Mouse (Mus musculus): Measurements from ENCODE around the gene Bdh2.

The Bdh2 gene

DNA sequence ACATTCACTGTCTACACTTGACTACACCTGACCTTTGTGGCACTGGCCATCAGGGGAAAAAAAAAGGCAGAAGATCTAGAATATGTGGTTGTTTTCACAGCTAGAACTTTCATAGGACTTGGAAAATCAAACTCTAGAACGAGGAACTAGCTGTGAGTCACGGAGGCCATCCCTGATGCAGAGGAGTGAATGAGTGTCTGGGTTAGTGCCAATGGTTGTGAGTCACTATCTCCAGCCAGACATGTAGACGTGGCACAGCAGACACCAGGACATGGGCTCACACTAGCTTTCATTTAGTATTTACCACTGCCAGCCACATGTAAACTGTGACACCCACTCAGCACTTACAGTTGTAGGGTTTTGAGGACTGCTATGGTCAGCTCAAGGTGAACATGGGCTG lies 17.5 kb downstream of the Bdh2 start:
- no peak for DNase-seq (ENCODE audit: low read depth, low spot score)

DNA sequence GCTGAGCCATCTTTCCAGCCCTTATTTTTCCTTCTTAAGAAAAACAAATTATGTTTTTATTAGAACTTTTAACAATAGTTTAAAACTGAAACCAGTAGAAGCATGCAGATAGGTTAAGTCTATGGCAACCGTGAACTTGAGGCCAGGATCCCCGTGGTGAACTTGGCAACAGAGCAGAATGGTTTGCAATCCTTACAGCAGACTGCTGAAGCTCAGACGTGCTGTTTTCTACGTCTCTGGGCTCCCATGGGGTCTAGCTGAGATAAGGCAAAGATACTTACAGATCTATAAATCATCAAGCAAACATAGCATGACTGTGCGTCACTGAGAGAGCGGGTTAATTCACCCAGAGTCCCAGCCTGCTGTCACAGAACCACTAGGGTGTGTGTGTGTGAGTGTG lies 19.1 kb downstream of the Bdh2 start:
- no peak for DNase-seq (ENCODE audit: low read depth, low spot score)

- DNase-seq (ENCODE audit: low read depth, low spot score): no peak
Measured at GRCm38 (mm10) chr3:135304060-135304459, 23.0 kb downstream of the Bdh2 start.

DNA sequence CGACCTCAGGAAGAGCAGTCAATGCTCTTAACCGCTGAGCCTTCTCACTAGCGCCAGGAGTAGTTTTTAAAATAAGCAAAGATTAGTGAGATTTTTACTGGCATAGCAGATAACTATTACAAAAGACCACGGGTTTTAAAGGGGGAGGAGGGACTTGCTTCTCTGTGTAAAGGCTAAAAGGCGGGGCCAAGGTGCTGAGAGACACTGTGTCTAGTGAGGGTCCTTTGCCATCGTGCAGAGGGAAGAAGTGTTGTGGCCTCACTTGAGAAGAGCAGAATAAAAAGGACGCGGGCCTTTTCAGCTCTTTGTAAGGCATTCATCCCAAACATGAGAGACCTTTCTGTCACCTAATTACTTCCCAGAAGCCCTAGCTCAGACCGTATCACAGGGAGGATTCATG lies 23.5 kb downstream of the Bdh2 start:
- DNase-seq (ENCODE audit: low read depth, low spot score): no peak

DNA sequence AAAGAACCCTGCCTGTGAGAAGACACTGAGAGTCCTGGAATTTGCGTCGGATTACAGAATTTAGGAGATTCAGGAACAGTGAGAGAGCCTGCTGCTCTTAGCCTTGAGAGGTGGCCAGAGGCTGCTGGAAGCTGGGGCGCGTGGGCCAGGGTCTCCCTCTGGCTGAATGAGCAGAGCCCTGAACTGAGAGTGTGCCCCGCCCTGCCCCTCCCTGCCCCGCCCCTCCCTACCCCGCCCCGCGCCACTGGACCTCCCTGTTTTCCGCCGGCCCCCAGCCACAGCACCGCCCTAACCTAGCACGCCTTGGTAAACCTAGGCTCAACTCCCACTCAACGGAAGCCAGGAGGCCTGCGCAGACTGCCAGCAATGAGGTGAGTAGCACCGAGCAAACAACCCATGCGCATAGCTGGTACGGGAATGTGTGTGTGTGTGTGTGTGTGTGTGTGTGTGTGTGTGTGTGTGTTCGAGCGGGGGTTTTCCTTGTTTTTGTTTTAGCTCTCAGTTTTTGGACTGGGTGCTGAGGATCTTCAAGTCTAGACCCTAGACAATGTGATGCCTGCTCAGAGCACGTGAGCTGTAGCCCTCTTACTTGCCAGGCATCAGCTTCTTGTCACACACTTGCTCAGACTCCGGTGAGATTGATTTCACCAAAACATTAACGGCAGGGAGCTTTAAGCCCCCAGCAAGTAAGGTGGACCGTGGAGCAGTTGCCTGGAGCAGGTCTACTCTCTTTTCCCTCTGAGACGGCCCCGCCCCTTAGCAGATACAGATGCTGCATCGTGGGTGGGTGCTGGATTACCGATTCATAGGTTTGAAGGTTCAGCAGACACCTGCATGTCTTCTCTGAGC lies 26.6 kb downstream of the Bdh2 start, which contains the start of gene Slc9b2:
TSS of gene Slc9b2 (plus strand) at position 290 of the 849 bp plus-strand sequence.
- no peak for DNase-seq (ENCODE audit: low read depth, low spot score)

DNA sequence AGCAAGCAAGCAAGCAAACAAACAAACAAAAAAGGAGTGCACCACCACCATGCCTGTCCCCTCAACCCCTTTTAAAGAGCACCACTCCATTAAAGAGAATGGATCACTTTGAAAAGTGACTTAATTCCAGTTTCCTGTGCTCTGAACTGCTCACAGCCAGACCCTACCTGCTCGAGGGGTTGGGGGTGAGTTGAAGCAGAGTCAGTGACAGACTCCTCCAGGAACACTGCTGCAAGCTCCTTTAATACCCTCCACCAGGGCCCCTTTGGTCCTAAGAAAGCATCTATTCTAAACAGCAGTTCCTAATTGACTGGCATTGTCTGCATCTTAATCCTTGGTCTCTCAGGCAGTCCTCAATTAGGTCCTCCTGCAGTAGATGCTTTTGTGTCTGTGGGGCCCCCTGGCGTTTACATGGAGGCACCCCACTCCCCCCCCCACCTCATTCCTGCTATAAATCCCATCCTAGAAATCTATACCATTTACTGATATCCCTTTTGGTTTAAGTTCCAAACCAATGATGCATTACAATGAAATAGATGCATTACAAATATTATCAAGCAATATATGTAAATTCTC lies 32.0 kb downstream of the Bdh2 start:
- no peak for DNase-seq (ENCODE audit: low read depth, low spot score)

- DNase-seq (ENCODE audit: low read depth, low spot score): no peak
Measured at GRCm38 (mm10) chr3:135313727-135314126, 32.7 kb downstream of the Bdh2 start.

DNA sequence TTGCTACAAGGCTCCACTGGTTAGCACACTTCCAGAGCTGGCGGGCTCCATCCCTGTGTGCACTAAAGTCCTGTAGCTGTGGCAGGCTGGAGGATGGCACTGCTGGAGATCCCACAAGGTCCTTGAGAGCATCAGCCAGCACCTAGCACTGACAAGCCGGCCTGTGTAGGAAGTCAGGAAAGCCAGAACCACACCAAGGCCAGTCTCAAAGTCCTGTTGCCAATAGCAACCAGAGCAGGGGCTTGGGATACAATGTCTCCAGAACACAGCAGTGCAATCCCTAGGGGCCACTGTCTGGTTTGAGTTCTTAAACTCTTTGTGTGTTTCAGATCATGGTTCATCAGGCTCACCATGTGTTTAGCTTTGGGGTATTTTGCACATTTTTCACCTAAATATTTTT lies 33.8 kb downstream of the Bdh2 start:
- DNase-seq (ENCODE audit: low read depth, low spot score): no peak

DNA sequence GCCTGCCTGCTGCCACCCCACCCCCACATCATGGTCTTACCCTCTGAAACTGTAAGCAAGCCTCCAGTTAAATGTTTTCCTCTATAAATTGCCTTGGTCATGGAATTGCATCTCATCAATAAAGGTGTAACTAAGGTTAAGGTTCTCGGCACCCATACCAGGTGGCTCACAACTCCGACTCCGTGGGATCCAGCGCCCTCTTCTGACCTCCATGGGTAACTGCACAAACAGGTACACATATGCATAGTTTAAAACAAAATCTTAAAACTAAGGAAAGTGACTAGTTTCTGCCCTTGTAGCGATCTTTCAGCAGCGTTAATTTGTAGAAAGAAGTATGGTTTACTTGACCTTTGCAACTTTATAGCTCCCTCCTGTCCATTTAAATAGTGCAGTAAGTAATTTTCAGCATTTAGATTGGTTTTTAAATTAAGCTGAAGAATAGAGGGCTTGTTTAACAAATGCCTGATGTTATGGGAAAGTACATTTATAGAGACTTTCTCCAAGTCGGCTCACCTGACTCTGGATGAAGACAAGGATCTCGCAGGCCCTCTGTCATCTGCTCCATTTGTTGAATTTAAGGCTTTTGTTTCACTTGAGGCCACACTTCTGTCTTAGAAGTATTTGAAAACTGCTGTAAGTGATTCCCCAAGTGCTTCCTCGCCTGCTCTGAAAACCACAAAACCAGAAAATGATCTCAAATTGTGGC lies 34.9 kb downstream of the Bdh2 start:
- no peak for DNase-seq (ENCODE audit: low read depth, low spot score)

DNA sequence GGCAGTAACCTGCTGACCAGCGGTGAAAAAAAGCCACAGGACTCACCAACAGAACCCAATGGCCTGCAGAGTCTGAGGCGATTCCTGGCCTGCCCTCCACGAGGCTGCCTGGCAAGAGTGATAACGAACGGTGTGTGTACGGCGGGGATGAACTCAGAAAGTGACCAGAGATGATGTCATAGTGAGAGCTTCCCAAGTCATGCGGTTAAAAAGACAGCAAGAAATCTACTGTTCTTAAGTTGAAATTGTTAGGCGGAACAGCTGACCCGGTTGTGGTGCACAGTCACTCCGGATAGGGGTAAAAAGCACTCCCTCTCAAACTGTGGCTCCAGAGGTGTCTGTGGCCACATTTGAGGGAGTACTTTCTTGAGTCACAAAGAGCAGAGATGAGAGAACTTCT lies 37.3 kb downstream of the Bdh2 start:
- DNase-seq (ENCODE audit: low read depth, low spot score): no peak

DNA sequence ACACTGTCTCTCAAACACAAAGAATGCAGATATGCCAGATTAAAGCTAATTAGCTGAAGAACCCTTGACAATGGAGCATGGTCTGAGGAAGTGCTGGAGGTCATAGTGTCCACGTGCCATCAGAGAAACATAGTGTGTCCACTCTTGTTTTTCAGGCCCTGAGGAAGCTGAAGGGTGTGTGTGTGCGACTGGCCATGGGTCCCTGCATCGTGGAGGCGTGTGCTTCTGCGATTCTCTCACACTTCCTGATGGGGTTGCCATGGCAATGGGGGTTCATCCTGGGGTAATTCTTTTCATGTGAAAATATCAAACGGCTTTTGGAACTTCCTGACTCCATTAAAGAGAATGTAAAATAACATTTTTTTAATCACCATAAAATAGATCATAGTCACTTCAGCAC lies 43.3 kb downstream of the Bdh2 start:
- DNase-seq (ENCODE audit: low read depth, low spot score): no peak

DNA sequence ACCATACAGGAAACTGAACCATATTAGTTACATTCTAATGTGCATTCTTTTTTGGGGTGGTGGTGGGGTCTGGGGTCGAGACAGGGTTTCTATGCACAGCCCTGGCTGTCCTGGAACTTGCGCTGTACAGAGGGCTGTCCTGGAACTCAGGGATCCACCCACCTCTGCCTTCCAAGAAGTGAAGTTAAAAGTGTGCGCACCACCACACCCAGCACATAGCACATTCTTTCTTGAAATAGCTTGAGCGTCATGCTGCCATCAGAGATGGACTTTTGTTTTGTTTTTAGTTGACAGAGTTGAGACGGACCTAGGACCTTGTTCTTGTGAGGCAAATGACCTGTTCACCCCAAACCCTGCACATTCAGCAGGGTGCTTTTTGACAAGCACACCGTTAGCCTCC lies 46.2 kb downstream of the Bdh2 start:
- DNase-seq (ENCODE audit: low read depth, low spot score): no peak

GRCm38 (mm10) chr3:135327601-135328000 lies 46.6 kb downstream of the Bdh2 start:
- no peak for DNase-seq (ENCODE audit: low read depth, low spot score)

DNA sequence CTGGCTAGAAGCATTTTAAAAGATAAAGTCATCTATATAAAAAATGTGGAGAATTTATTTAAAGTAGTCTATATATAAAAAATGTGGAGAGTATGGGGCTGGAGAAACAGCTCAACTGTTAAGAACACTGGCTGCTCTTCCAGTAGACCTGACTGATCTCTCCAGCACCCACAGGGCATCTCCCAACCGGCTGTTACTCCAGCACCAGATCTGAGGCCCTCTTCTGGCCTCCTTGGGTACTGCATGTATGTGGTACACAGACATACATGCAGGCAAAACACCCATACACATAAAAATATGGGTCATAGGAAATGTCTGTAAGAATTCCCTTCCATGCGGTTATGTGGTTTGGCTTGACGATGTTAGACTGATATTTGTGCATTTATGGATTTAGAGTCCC lies 47.5 kb downstream of the Bdh2 start:
- DNase-seq (ENCODE audit: low read depth, low spot score): peak; percentile 24

- DNase-seq (ENCODE audit: low read depth, low spot score): no peak
Measured at GRCm38 (mm10) chr3:135332691-135333090, 51.7 kb downstream of the Bdh2 start.

DNA sequence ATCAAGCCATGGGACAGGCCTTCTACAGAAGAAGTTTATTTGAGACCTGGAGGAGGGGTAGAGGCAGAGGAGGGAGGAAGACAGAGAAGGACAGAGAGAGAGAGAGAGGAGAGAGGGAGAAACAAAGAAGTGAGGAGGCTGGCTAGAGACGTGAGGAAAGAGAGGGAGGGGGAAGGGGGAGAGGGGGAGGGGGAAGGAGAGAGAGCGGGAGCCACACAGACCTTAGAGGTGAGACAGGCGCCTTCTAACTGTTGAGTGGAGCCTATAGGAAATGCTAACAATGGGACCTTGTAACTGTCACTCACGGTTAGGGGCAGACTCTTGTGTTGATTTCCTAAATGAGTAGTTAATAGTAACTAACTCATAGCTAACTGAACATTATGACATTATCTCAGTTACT lies 52.7 kb downstream of the Bdh2 start:
- DNase-seq (ENCODE audit: low read depth, low spot score): no peak

DNA sequence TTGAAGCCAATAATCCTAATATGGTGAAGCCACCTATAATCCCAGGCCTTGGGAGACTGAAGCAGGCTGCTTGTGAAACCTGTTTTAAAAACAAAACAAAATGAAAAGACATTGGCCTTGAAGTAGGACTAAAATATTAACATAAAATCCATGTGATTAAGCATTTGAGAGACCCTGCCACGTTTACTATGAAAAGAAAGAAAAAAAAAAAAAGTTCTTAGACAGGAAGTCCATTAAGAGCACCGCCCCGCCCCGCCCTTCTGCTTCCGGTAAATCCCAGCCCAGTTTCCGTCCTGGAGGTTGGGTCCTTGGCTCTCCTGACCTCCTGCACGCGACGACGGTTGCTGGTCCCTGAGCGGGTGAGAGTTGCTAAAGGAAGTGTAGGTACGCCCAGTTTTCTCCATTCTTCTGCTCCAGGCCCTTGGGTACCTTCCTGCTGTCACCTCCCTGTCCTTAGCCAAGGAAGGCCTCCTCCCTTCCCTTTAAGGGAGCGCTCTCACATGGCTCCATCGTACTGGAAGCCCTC lies 66.8 kb downstream of the Bdh2 start, which contains the start of gene Slc9b1:
TSS of gene Slc9b1 (plus strand) at position 291 of the 526 bp plus-strand sequence.
- DNase-seq (ENCODE audit: low read depth, low spot score): no peak

GRCm38 (mm10) chr3:135349022-135349421 lies 68.0 kb downstream of the Bdh2 start:
- DNase-seq (ENCODE audit: low read depth, low spot score): no peak

DNA sequence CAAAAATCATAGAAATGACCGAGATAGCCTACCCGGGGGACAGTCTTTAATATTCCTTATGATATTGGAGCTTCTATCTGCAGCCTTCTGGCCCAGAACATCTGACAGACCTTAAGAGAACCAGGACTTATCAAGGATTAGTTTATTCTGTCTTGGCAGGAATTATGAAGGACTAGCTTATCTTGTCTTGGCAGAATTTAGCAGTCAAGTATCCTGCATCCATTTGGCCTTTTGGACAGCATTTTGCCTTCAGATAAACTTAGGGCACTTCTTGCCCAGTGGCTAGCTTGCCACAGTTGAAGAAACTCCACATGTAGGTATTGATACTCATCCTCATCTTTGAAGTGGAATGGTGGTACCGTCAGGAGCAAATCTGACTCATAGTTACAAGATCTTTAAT lies 70.8 kb downstream of the Bdh2 start:
- no peak for DNase-seq (ENCODE audit: low read depth, low spot score)
